Mouse (Mus musculus): ENCODE data around the gene Shq1. TPM values are rescaled to one million over a fixed set of nuclear protein-coding genes. Genes with fewer than 3 reads are reported as not detected.

Gene Shq1
- polyA plus RNA-seq, 1 experiment from 2014 or later = 14.2 TPM

DNA sequence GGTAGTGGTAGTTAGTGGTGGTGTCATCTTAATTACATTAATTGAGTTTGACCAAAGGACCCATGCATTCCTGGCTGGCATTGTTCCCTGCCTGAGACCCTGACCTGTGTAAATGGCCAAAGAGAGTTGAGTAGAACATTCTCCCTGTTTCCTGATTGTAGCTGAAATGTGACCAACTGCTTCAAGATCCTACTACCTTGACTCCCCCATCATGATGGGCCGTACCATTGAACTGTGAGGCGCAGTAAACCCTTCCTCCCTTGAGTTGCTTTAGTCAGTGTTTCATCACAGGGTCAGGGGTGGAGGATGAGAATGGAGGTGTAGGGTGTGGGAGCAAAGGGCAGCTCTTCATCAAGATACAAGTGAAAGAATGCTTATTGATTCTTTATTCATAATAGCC lies 7.7 kb upstream of the Shq1 start:
- Histone ChIP-seq H3K4me1 (ENCODE audit: control insufficient read depth, insufficient read depth, low read length) (no peaks in the 10 kb centered on the region), H3K9me3 (replicated peaks; ENCODE audit: control insufficient read depth, low read length) (no peaks in the 10 kb centered on the region), H3K4me3 (ENCODE audit: low read depth, low read length) (no peak overlapping the region), H3K27ac (ENCODE audit: low read depth, low read length) (no peak overlapping the region), H3K9ac (ENCODE audit: low read length) (no peak overlapping the region), H3K4me2 (ENCODE audit: low read length) (no peak overlapping the region), H3K27me3 (replicated peaks; ENCODE audit: control insufficient read depth, insufficient read depth, low read length) (no peaks in the 10 kb centered on the region), H3K36me3 (ENCODE audit: control insufficient read depth, insufficient read depth, low read length) (no peaks in the 10 kb centered on the region)
- WGBS = 89% methylated on average over 2 of the region's 2 CpGs
- DNase-seq (ENCODE audit: low spot score) = no peak
- no peak for ATAC-seq

DNA sequence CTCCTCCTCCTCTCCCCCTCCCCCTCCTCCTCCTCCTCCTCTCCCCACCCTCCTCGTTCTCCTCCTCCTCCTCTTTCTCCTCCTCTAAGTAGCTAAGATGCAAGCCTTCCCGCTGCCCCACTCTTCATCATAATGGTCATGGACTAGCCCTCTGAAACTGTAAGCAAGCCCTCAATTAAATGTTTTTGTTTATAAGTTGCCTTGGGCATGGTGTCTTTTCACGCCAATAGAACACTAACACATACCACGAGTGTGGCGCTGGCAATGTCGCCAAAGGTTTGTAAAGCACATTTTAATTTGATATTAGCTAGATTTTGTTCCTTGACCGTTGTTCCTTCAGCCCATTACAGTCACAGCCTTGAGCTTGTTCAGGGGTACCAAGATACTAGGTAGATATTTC lies 5.5 kb upstream of the Shq1 start:
- WGBS = 86% methylated on average over 6 of the region's 7 CpGs
- H3K9ac ChIP-seq (ENCODE audit: low read length) = no peak overlapping the region
- ATAC-seq (no peak), DNase-seq (ENCODE audit: low spot score) (no peak)
- no peaks in the 10 kb centered on the region for H3K36me3 ChIP-seq (ENCODE audit: control insufficient read depth, insufficient read depth, low read length)
- no peak overlapping the region for H3K27ac ChIP-seq (ENCODE audit: low read depth, low read length)
- H3K4me3 ChIP-seq (ENCODE audit: low read depth, low read length) = no peak overlapping the region
- H3K4me2 ChIP-seq (ENCODE audit: low read length) = no peak overlapping the region
- H3K27me3 ChIP-seq (replicated peaks; ENCODE audit: control insufficient read depth, insufficient read depth, low read length) = no peaks in the 10 kb centered on the region
- H3K4me1 ChIP-seq (ENCODE audit: control insufficient read depth, insufficient read depth, low read length) = no peaks in the 10 kb centered on the region
- no peaks in the 10 kb centered on the region for H3K9me3 ChIP-seq (replicated peaks; ENCODE audit: control insufficient read depth, low read length)

DNA sequence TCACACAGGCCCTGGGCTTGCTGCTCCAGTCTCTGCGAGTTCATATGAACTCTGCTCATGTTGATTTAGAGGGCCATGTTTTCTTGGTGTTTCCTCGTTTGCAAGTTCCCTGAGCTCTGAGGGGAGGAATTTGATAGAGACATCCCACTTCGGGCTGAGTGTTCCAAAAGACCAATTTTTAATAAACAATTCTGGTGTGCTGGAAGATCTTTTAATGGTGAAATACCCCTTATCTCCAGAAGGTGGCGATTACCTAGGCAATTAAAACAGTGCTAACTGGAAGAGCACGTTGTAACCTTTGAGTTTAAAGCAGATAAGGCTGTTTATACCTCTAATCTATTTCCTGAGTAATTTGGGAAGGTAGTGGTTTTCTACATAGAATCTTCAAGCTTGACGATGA lies 4.0 kb upstream of the Shq1 start:
- Histone ChIP-seq H3K4me3 (ENCODE audit: low read depth, low read length) (no peak overlapping the region), H3K36me3 (ENCODE audit: control insufficient read depth, insufficient read depth, low read length) (no peaks in the 10 kb centered on the region), H3K4me2 (ENCODE audit: low read length) (no peak overlapping the region), H3K27ac (ENCODE audit: low read depth, low read length) (no peak overlapping the region), H3K4me1 (ENCODE audit: control insufficient read depth, insufficient read depth, low read length) (no peaks in the 10 kb centered on the region), H3K9me3 (replicated peaks; ENCODE audit: control insufficient read depth, low read length) (no peaks in the 10 kb centered on the region), H3K27me3 (replicated peaks; ENCODE audit: control insufficient read depth, insufficient read depth, low read length) (no peaks in the 10 kb centered on the region), H3K9ac (ENCODE audit: low read length) (no peak overlapping the region)
- WGBS = 25% methylated on average over 6 of the region's 6 CpGs
- no peak for ATAC-seq
- DNase-seq (ENCODE audit: low spot score) = peak; percentile 81

DNA sequence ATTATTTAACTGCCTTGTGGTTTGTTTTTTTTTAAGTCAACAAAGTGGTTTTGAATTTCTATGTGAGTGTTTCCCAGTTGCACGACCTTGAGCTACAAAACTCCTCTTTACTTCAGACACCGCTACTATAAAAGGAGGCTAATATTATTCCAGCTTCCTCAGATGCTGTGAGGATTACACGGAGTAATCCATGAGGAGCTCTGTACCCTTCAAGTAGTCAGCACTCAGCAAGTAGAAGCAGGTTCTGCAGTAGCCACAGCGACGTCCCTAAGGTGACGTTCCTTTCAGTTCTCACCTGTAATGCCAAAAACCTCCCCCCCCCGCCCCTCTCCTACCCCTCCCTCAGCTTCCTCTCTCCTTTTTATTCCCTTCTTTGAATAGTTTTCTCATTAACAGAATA lies 444 bp upstream of the Shq1 start:
- H3K4me2 ChIP-seq (ENCODE audit: low read length) = peak overlapping the region; percentile 90
- DNase-seq (ENCODE audit: low spot score) = no peak
- H3K4me3 ChIP-seq (ENCODE audit: low read depth, low read length) = peak overlapping the region; percentile 78; the same call in 1 of the 2 replicates
- H3K36me3 ChIP-seq (ENCODE audit: control insufficient read depth, insufficient read depth, low read length) = no peaks in the 10 kb centered on the region
- WGBS = 10% methylated on average over 7 of the region's 7 CpGs
- H3K27ac ChIP-seq (ENCODE audit: low read depth, low read length) = no peak overlapping the region
- H3K27me3 ChIP-seq (replicated peaks; ENCODE audit: control insufficient read depth, insufficient read depth, low read length) = no peaks in the 10 kb centered on the region
- no peaks in the 10 kb centered on the region for H3K9me3 ChIP-seq (replicated peaks; ENCODE audit: control insufficient read depth, low read length)
- peak; percentile 30; the same call in 1 of the 2 replicates for ATAC-seq
- H3K9ac ChIP-seq (ENCODE audit: low read length) = 0 out of 2 replicates have a peak overlapping the region, but pooled peaks have one; percentile 17
- no peaks in the 10 kb centered on the region for H3K4me1 ChIP-seq (ENCODE audit: control insufficient read depth, insufficient read depth, low read length)

DNA sequence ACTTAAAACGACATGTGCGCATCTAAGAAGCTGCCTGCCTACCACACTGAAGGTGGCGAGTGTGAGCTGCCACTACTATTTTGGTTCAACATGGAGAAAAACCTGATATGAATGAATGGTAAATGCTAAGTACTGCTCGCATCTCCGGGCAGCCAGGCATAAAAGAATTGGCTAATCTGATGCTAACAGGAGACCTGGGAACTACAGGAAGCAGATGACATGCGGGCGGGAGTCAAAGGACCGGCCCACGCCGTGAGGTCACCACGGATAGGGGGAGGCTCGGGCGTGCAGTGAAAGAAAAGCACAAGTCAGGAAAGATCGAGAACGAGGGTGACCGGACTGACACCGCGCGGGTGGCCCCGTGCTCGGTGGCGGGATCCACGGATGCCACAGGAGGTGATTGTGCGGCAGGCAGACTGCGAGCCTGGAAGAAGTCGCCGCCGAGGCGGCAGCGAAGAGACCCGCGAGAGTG lies 551 bp downstream of the Shq1 start:
- Histone ChIP-seq H3K27me3 (replicated peaks; ENCODE audit: control insufficient read depth, insufficient read depth, low read length) (no peaks in the 10 kb centered on the region), H3K27ac (ENCODE audit: low read depth, low read length) (no peak overlapping the region), H3K4me3 (ENCODE audit: low read depth, low read length) (peak overlapping the region; percentile 78), H3K4me2 (ENCODE audit: low read length) (peak overlapping the region; percentile 90), H3K36me3 (ENCODE audit: control insufficient read depth, insufficient read depth, low read length) (no peaks in the 10 kb centered on the region), H3K9me3 (replicated peaks; ENCODE audit: control insufficient read depth, low read length) (no peaks in the 10 kb centered on the region), H3K9ac (ENCODE audit: low read length) (peak overlapping the region; percentile 73), H3K4me1 (ENCODE audit: control insufficient read depth, insufficient read depth, low read length) (no peaks in the 10 kb centered on the region)
- WGBS = under 1% methylated on average over 32 of the region's 32 CpGs
- ATAC-seq (peak; percentile 62), DNase-seq (ENCODE audit: low spot score) (peak; percentile 29)

DNA sequence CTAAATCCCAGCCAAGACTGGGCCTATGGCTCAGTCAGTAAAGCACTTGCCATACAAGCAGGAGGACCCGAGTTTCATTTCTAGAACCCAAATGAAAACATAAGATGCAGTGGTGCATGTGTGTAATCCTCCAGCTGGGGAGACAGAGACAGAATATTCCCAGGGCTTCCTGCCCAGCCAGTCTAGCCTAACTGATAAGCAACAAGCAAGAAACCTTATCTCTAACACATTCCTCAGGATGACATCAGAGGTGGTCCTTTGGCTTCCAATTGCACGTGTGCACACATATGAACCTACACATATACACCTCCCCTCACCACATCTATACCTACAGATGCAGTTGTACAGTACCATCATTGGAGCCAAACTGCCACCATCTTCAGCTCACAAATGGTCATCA lies 2.1 kb downstream of the Shq1 start:
- Histone ChIP-seq H3K4me2 (ENCODE audit: low read length) (no peak overlapping the region), H3K27ac (ENCODE audit: low read depth, low read length) (no peak overlapping the region), H3K9me3 (replicated peaks; ENCODE audit: control insufficient read depth, low read length) (no peaks in the 10 kb centered on the region), H3K27me3 (replicated peaks; ENCODE audit: control insufficient read depth, insufficient read depth, low read length) (no peaks in the 10 kb centered on the region), H3K4me3 (ENCODE audit: low read depth, low read length) (no peak overlapping the region), H3K9ac (ENCODE audit: low read length) (no peak overlapping the region), H3K36me3 (ENCODE audit: control insufficient read depth, insufficient read depth, low read length) (peaks cover 14% of the 10 kb centered on the region), H3K4me1 (ENCODE audit: control insufficient read depth, insufficient read depth, low read length) (no peaks in the 10 kb centered on the region)
- 84% methylated on average over 2 of the region's 2 CpGs for WGBS
- DNase-seq (ENCODE audit: low spot score) = no peak
- no peak for ATAC-seq

DNA sequence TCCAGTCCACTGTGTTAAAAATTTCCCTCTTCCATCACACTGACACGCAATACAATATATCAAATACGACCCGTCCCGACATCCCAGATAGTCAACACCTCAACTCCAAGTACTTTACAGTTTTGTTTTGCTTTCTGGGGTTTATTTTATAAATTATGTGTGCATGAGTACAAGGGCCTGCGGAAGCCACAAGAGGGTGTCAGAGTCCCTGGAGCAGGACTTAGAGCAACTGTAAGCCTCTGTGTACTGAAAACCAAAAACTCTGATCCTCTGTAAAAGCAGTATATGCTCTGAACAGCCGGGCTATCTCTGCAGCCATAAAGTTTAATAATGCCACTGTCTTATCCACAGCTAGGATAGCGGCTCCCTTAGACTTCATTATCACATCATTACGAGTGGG lies 3.3 kb downstream of the Shq1 start:
- H3K4me3 ChIP-seq (ENCODE audit: low read depth, low read length) = no peak overlapping the region
- no peaks in the 10 kb centered on the region for H3K27me3 ChIP-seq (replicated peaks; ENCODE audit: control insufficient read depth, insufficient read depth, low read length)
- ATAC-seq (no peak), DNase-seq (ENCODE audit: low spot score) (no peak)
- no peak overlapping the region for H3K27ac ChIP-seq (ENCODE audit: low read depth, low read length)
- H3K4me1 ChIP-seq (ENCODE audit: control insufficient read depth, insufficient read depth, low read length) = no peaks in the 10 kb centered on the region
- 89% methylated on average over 8 of the region's 8 CpGs for WGBS
- peaks cover 26% of the 10 kb centered on the region for H3K36me3 ChIP-seq (ENCODE audit: control insufficient read depth, insufficient read depth, low read length)
- H3K9me3 ChIP-seq (replicated peaks; ENCODE audit: control insufficient read depth, low read length) = no peaks in the 10 kb centered on the region
- no peak overlapping the region for H3K4me2 ChIP-seq (ENCODE audit: low read length)
- H3K9ac ChIP-seq (ENCODE audit: low read length) = no peak overlapping the region

DNA sequence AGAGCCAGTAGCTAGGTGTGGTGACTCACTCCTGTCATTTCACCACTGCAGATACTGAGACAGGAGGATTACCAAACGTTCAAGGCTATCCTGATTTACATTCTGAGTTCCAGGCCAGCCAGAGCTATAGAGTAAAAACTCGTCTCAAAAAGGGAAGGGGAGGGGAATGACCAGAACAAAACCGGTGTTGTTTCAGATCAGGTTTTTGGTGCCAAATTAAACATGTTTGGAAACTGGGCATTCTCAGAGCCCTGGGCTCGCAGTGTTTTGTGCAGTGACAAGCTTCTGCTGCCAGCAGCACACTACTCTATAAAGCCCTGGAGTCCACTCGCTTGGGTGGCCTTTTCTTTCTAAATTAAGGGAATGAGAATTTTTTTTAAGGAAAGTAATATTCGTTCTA lies 8.7 kb downstream of the Shq1 start:
- DNase-seq (ENCODE audit: low spot score) (peak; percentile 47), ATAC-seq (no peak)
- no peaks in the 10 kb centered on the region; the same call in 1 of the 2 replicates for H3K4me1 ChIP-seq (ENCODE audit: control insufficient read depth, insufficient read depth, low read length)
- no peak overlapping the region for H3K4me2 ChIP-seq (ENCODE audit: low read length)
- no peak overlapping the region for H3K27ac ChIP-seq (ENCODE audit: low read depth, low read length)
- no peaks in the 10 kb centered on the region for H3K27me3 ChIP-seq (replicated peaks; ENCODE audit: control insufficient read depth, insufficient read depth, low read length)
- no peak overlapping the region for H3K9ac ChIP-seq (ENCODE audit: low read length)
- H3K9me3 ChIP-seq (replicated peaks; ENCODE audit: control insufficient read depth, low read length) = no peaks in the 10 kb centered on the region
- no peak overlapping the region for H3K4me3 ChIP-seq (ENCODE audit: low read depth, low read length)
- 56% methylated on average over 6 of the region's 6 CpGs for whole genome bisulfite sequencing
- peaks cover 30% of the 10 kb centered on the region for H3K36me3 ChIP-seq (ENCODE audit: control insufficient read depth, insufficient read depth, low read length)

DNA sequence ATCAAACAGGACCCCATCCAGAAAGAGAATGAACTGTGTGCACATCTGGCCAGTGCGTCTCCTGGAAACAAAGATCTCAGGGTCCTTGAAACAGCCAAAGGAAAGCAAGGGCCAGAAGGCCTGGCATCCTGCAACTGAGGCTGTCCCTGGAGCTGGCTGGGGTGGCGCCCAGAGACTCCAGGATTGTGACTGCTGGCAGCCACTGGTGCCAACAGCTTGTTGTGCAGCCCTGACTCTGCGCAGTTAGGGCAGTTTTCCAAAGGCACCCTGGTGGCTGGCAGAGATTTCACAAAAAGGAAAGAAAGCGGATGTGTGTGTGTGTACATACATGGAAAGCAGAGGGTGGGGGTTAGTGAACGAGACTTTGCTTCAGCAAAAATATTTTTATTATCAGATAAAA lies 10.6 kb downstream of the Shq1 start:
- H3K4me1 ChIP-seq (ENCODE audit: control insufficient read depth, insufficient read depth, low read length) = no peaks in the 10 kb centered on the region; the same call in 1 of the 2 replicates
- DNase-seq (ENCODE audit: low spot score) (peak; percentile 82), ATAC-seq (peak; percentile 83; the same call in 1 of the 2 replicates)
- H3K36me3 ChIP-seq (ENCODE audit: control insufficient read depth, insufficient read depth, low read length) = peaks cover 30% of the 10 kb centered on the region
- H3K9ac ChIP-seq (ENCODE audit: low read length) = no peak overlapping the region
- 51% methylated on average over 5 of the region's 5 CpGs for WGBS
- no peak overlapping the region for H3K4me3 ChIP-seq (ENCODE audit: low read depth, low read length)
- H3K4me2 ChIP-seq (ENCODE audit: low read length) = no peak overlapping the region
- H3K9me3 ChIP-seq (replicated peaks; ENCODE audit: control insufficient read depth, low read length) = no peaks in the 10 kb centered on the region
- no peak overlapping the region; the same call in 1 of the 2 replicates for H3K27ac ChIP-seq (ENCODE audit: low read depth, low read length)
- no peaks in the 10 kb centered on the region for H3K27me3 ChIP-seq (replicated peaks; ENCODE audit: control insufficient read depth, insufficient read depth, low read length)

All from forebrain, embryonic 14.5 days (tissue).